Mouse (Mus musculus) liver, embryonic 11.5 days (tissue): ENCODE data around the gene Vwf. TPM values are rescaled to one million over a fixed set of nuclear protein-coding genes. Genes with fewer than 3 reads are reported as not detected.

Experiments used
- ATAC-seq: fragments of 200-750 bp; cut with Nextera tagmentation; replicated peaks from 2 replicates; pipeline ENCODE4 v1.8.0; 2017; ENCODE audit warnings: moderate number of reproducible peaks, mild to moderate bottlenecking, moderate TSS enrichment, moderate library complexity; ENCODE audit not compliant: low FRiP score
- DNase-seq: peaks from one replicate; pipeline ENCODE4 v3.0.0-alpha.2; 2017; ENCODE audit warnings: low spot score
- H3K27ac ChIP-seq: fragments of 300-500 bp; sonication (generic); 2 replicates; pipeline ENCODE4 v1.5.1; 2014; ENCODE audit warnings: mild to moderate bottlenecking, low read depth, low read length, control low read depth
- H3K27me3 ChIP-seq: fragments of 300-500 bp; sonication (generic); replicated peaks from 2 replicates; pipeline ENCODE4 v1.6.1; 2014; ENCODE audit warnings: low read length, mixed read lengths; ENCODE audit not compliant: control insufficient read depth, insufficient read depth
- H3K36me3 ChIP-seq: fragments of 300-500 bp; sonication (generic); 2 replicates; pipeline ENCODE4 v1.6.1; 2014; ENCODE audit warnings: mild to moderate bottlenecking, low read length, moderate library complexity, mixed read lengths; ENCODE audit not compliant: control insufficient read depth, insufficient read depth
- H3K4me1 ChIP-seq: fragments of 300-500 bp; sonication (generic); replicated peaks from 2 replicates; pipeline ENCODE4 v1.6.1; 2014; ENCODE audit warnings: low read length, mixed read lengths; ENCODE audit not compliant: control insufficient read depth, insufficient read depth
- H3K4me2 ChIP-seq: fragments of 300-500 bp; sonication (generic); 2 replicates; pipeline ENCODE4 v1.6.1; 2014; ENCODE audit warnings: mild to moderate bottlenecking, control low read depth, moderate library complexity
- H3K4me3 ChIP-seq: fragments of 300-500 bp; sonication (generic); 2 replicates; pipeline ENCODE4 v1.5.1; 2014; ENCODE audit warnings: low read depth, low read length, control low read depth
- H3K9ac ChIP-seq: fragments of 300-500 bp; sonication (generic); 2 replicates; pipeline ENCODE4 v1.6.1; 2014; ENCODE audit warnings: low read depth, low read length, control low read depth
- H3K9me3 ChIP-seq: fragments of 300-500 bp; sonication (generic); 2 replicates; pipeline ENCODE4 v1.6.1; 2016; ENCODE audit warnings: low read length, inconsistent platforms, mixed read lengths; ENCODE audit not compliant: control insufficient read depth
- WGBS: fragments of 180-500 bp; shearing (Covaris S2); extraction: QIAGEN DNeasy Blood & Tissue Kit; methylation state at CpG from one replicate; pipeline ENCODE4 v1.1.7; 2014; 5-methylcytosine and 5-hydroxymethylcytosine counted together
- polyA plus RNA-seq: library from polyadenylated mRNA; unstranded; fragments of >200 nt; fragmentation: Nextera tagmentation; extraction: Ambion mirVana; gene quantifications from 2 replicates; pipeline ENCODE4 v1.2.1, GENCODE M21; 2014

Gene Vwf
- polyA plus RNA-seq, 1 experiment from 2014 or later: 32.4 TPM

GRCm38 (mm10) chr6:125678492-125678891 lies 131.9 kb downstream of the Vwf start:
- ATAC-seq (no peak), DNase-seq (no peak)
- 77% methylated on average over 1 of the region's 1 CpGs for WGBS
- Histone ChIP-seq H3K27ac (no peak overlapping the region), H3K4me1 (no peaks in the 10 kb centered on the region), H3K27me3 (no peaks in the 10 kb centered on the region), H3K9ac (no peak overlapping the region), H3K9me3 (no peaks in the 10 kb centered on the region), H3K4me2 (no peak overlapping the region), H3K4me3 (no peak overlapping the region), H3K36me3 (no peaks in the 10 kb centered on the region)

GRCm38 (mm10) chr6:125680613-125681012 lies 134.0 kb downstream of the Vwf start:
- no peaks in the 10 kb centered on the region for H3K9me3 ChIP-seq
- no peak overlapping the region for H3K27ac ChIP-seq
- no peaks in the 10 kb centered on the region for H3K27me3 ChIP-seq
- WGBS: 81% methylated on average over 11 of the region's 11 CpGs
- ATAC-seq: no peak
- H3K4me3 ChIP-seq: no peak overlapping the region
- no peak for DNase-seq
- H3K36me3 ChIP-seq: no peaks in the 10 kb centered on the region
- H3K4me2 ChIP-seq: no peak overlapping the region
- no peaks in the 10 kb centered on the region for H3K4me1 ChIP-seq
- H3K9ac ChIP-seq: no peak overlapping the region

- Histone ChIP-seq H3K36me3 (no peaks in the 10 kb centered on the region), H3K27ac (no peak overlapping the region), H3K4me1 (no peaks in the 10 kb centered on the region), H3K27me3 (peaks cover 2% of the 10 kb centered on the region), H3K9ac (no peak overlapping the region), H3K4me3 (no peak overlapping the region), H3K4me2 (no peak overlapping the region), H3K9me3 (no peaks in the 10 kb centered on the region)
- no peak for DNase-seq
- ATAC-seq: no peak
These were observed 138.8 kb downstream of the Vwf start for GRCm38 (mm10) chr6:125685420-125685819.

GRCm38 (mm10) chr6:125687986-125688385 lies 141.4 kb downstream of the Vwf start:
- Histone ChIP-seq H3K9ac (no peak overlapping the region), H3K9me3 (no peaks in the 10 kb centered on the region), H3K4me3 (no peak overlapping the region), H3K36me3 (no peaks in the 10 kb centered on the region), H3K4me1 (no peaks in the 10 kb centered on the region), H3K27ac (no peak overlapping the region), H3K4me2 (no peak overlapping the region), H3K27me3 (peaks cover 8% of the 10 kb centered on the region)
- DNase-seq (no peak), ATAC-seq (no peak)
- WGBS: 52% methylated on average over 1 of the region's 1 CpGs

GRCm38 (mm10) chr6:125690057-125690703 lies 143.6 kb downstream of the Vwf start, which contains the start of gene Ano2:
Gene Ano2, plus strand, starts transcription at chr6:125690419.
- peak within 1 kb of the TSS; percentile 43; the same call in 1 of the 2 replicates for H3K4me2 ChIP-seq
- no peak within 1 kb of the TSS for H3K4me3 ChIP-seq
- no peaks in the 10 kb centered on the region for H3K9me3 ChIP-seq
- DNase-seq (no peak), ATAC-seq (no peak)
- no peaks in the 10 kb centered on the region for H3K4me1 ChIP-seq
- H3K27ac ChIP-seq: no peak within 1 kb of the TSS
- H3K36me3 ChIP-seq: no peaks in the 10 kb centered on the region
- peaks cover 8% of the 10 kb centered on the region for H3K27me3 ChIP-seq
- WGBS: 10% methylated on average over 20 of the region's 20 CpGs
- no peak within 1 kb of the TSS for H3K9ac ChIP-seq

GRCm38 (mm10) chr6:125701146-125701545 lies 154.6 kb downstream of the Vwf start:
- no peaks in the 10 kb centered on the region for H3K36me3 ChIP-seq
- H3K4me1 ChIP-seq: no peaks in the 10 kb centered on the region
- no peak overlapping the region for H3K4me2 ChIP-seq
- H3K27ac ChIP-seq: no peak overlapping the region
- no peaks in the 10 kb centered on the region for H3K27me3 ChIP-seq
- H3K4me3 ChIP-seq: no peak overlapping the region
- DNase-seq (no peak), ATAC-seq (no peak)
- 82% methylated on average over 2 of the region's 2 CpGs for WGBS
- H3K9ac ChIP-seq: no peak overlapping the region
- no peaks in the 10 kb centered on the region for H3K9me3 ChIP-seq

GRCm38 (mm10) chr6:125711261-125711660 lies 164.7 kb downstream of the Vwf start:
- no peaks in the 10 kb centered on the region for H3K9me3 ChIP-seq
- no peaks in the 10 kb centered on the region for H3K36me3 ChIP-seq
- H3K4me1 ChIP-seq: no peaks in the 10 kb centered on the region
- no peak overlapping the region for H3K27ac ChIP-seq
- no peaks in the 10 kb centered on the region for H3K27me3 ChIP-seq
- ATAC-seq (no peak), DNase-seq (no peak)
- H3K9ac ChIP-seq: no peak overlapping the region
- H3K4me3 ChIP-seq: no peak overlapping the region
- 86% methylated on average over 15 of the region's 16 CpGs for WGBS
- no peak overlapping the region for H3K4me2 ChIP-seq

GRCm38 (mm10) chr6:125726408-125726807 lies 179.8 kb downstream of the Vwf start:
- H3K27me3 ChIP-seq: no peaks in the 10 kb centered on the region
- 70% methylated on average over 2 of the region's 2 CpGs for WGBS
- no peaks in the 10 kb centered on the region for H3K36me3 ChIP-seq
- no peaks in the 10 kb centered on the region for H3K9me3 ChIP-seq
- no peak for DNase-seq
- H3K4me1 ChIP-seq: no peaks in the 10 kb centered on the region
- H3K4me3 ChIP-seq: no peak overlapping the region
- H3K4me2 ChIP-seq: no peak overlapping the region
- H3K9ac ChIP-seq: no peak overlapping the region
- no peak overlapping the region for H3K27ac ChIP-seq
- no peak for ATAC-seq

- Histone ChIP-seq H3K9me3 (no peaks in the 10 kb centered on the region), H3K36me3 (no peaks in the 10 kb centered on the region), H3K4me1 (no peaks in the 10 kb centered on the region), H3K9ac (no peak overlapping the region), H3K4me3 (no peak overlapping the region), H3K4me2 (no peak overlapping the region), H3K27ac (no peak overlapping the region), H3K27me3 (no peaks in the 10 kb centered on the region)
- no peak for DNase-seq
- no peak for ATAC-seq
- WGBS: 65% methylated on average over 5 of the region's 5 CpGs
These were observed 180.9 kb downstream of the Vwf start for GRCm38 (mm10) chr6:125727484-125727911.
